Mouse (Mus musculus): ENCODE results near the gene Tubgcp6. TPM values are rescaled to one million over a fixed set of nuclear protein-coding genes. Genes with fewer than 3 reads are reported as not detected.

The Tubgcp6 gene
- polyA plus RNA-seq, 1 experiment from 2014 or later = 15.4 TPM

- Histone ChIP-seq H3K9me3 (no peaks in the 10 kb centered on the region), H3K27ac (peak within 1 kb of the TSS; percentile 57), H3K27me3 (peaks cover 54% of the 10 kb centered on the region), H3K4me1 (peaks cover 42% of the 10 kb centered on the region), H3K4me3 (peak within 1 kb of the TSS; percentile 74), H3K4me2 (peak within 1 kb of the TSS; percentile 98), H3K36me3 (peaks cover 11% of the 10 kb centered on the region; the same call in 1 of the 2 replicates), H3K9ac (peak within 1 kb of the TSS; percentile 71)
- WGBS = under 1% methylated on average over 61 of the region's 61 CpGs
- ATAC-seq (ENCODE audit: borderline replicate concordance, extremely low read depth, low FRiP score, low TSS enrichment) = peak; percentile 67
These were observed 26.5 kb upstream of the Tubgcp6 start, which contains the start of gene Mapk11 for GRCm38 (mm10) chr15:89149271-89150040. TSS of gene Mapk11 (minus strand) at chr15:89149628.

- WGBS = 6% methylated on average over 25 of the region's 25 CpGs
- H3K4me1 ChIP-seq = peaks cover 42% of the 10 kb centered on the region
- peaks cover 54% of the 10 kb centered on the region for H3K27me3 ChIP-seq
- peak overlapping the region; percentile 74 for H3K4me3 ChIP-seq
- H3K9ac ChIP-seq = peak overlapping the region; percentile 71
- H3K4me2 ChIP-seq = peak overlapping the region; percentile 98
- H3K27ac ChIP-seq = no peak overlapping the region
- ATAC-seq (ENCODE audit: borderline replicate concordance, extremely low read depth, low FRiP score, low TSS enrichment) = no peak
- H3K9me3 ChIP-seq = no peaks in the 10 kb centered on the region
- 0 out of 2 replicates have a peak, but pooled peaks cover 4% of the 10 kb centered on the region for H3K36me3 ChIP-seq
These were observed 25.8 kb upstream of the Tubgcp6 start for GRCm38 (mm10) chr15:89148496-89149270.

- peaks cover 54% of the 10 kb centered on the region for H3K27me3 ChIP-seq
- no peaks in the 10 kb centered on the region for H3K9me3 ChIP-seq
- H3K4me1 ChIP-seq = peaks cover 42% of the 10 kb centered on the region
- no peaks in the 10 kb centered on the region for H3K36me3 ChIP-seq
- peak overlapping the region; percentile 51; the same call in 1 of the 2 replicates for H3K4me2 ChIP-seq
- no peak overlapping the region for H3K27ac ChIP-seq
- ATAC-seq (ENCODE audit: borderline replicate concordance, extremely low read depth, low FRiP score, low TSS enrichment) = no peak
- H3K4me3 ChIP-seq = peak overlapping the region; percentile 74
- WGBS = 53% methylated on average over 4 of the region's 4 CpGs
- H3K9ac ChIP-seq = no peak overlapping the region
These were observed 25.0 kb upstream of the Tubgcp6 start for GRCm38 (mm10) chr15:89147895-89148294.

GRCm38 (mm10) chr15:89147456-89147855 is 24.5 kb upstream of the Tubgcp6 start:
- ATAC-seq (ENCODE audit: borderline replicate concordance, extremely low read depth, low FRiP score, low TSS enrichment) = no peak

GRCm38 (mm10) chr15:89147024-89147423 is 24.1 kb upstream of the Tubgcp6 start:
- H3K4me1 ChIP-seq = peaks cover 42% of the 10 kb centered on the region
- no peaks in the 10 kb centered on the region for H3K9me3 ChIP-seq
- ATAC-seq (ENCODE audit: borderline replicate concordance, extremely low read depth, low FRiP score, low TSS enrichment) = no peak
- 8% methylated on average over 16 of the region's 16 CpGs for WGBS
- H3K36me3 ChIP-seq = no peaks in the 10 kb centered on the region
- no peak overlapping the region for H3K9ac ChIP-seq
- peak overlapping the region; percentile 51 for H3K4me2 ChIP-seq
- H3K27ac ChIP-seq = no peak overlapping the region
- H3K4me3 ChIP-seq = peak overlapping the region; percentile 25; the same call in 1 of the 2 replicates
- H3K27me3 ChIP-seq = peaks cover 62% of the 10 kb centered on the region

More at GRCm38 (mm10) chr15:89147456-89147855, 24.5 kb upstream of the Tubgcp6 start:
- Histone ChIP-seq H3K4me3 (peak overlapping the region; percentile 74; the same call in 1 of the 2 replicates), H3K9ac (no peak overlapping the region), H3K4me2 (peak overlapping the region; percentile 51; the same call in 1 of the 2 replicates), H3K27ac (no peak overlapping the region), H3K4me1 (peaks cover 42% of the 10 kb centered on the region), H3K36me3 (no peaks in the 10 kb centered on the region), H3K27me3 (peaks cover 57% of the 10 kb centered on the region), H3K9me3 (no peaks in the 10 kb centered on the region)
- WGBS = 23% methylated on average over 10 of the region's 10 CpGs

- Histone ChIP-seq H3K36me3 (no peaks in the 10 kb centered on the region), H3K4me3 (peak overlapping the region; percentile 25), H3K9ac (no peak overlapping the region), H3K4me2 (peak overlapping the region; percentile 51), H3K9me3 (no peaks in the 10 kb centered on the region), H3K27ac (no peak overlapping the region), H3K4me1 (peaks cover 44% of the 10 kb centered on the region), H3K27me3 (peaks cover 65% of the 10 kb centered on the region)
- peak; percentile 23; the same call in 1 of the 2 replicates for ATAC-seq (ENCODE audit: borderline replicate concordance, extremely low read depth, low FRiP score, low TSS enrichment)
- WGBS = 2% methylated on average over 27 of the region's 27 CpGs
These were observed 23.6 kb upstream of the Tubgcp6 start for GRCm38 (mm10) chr15:89146537-89146936.

- peaks cover 51% of the 10 kb centered on the region for H3K4me1 ChIP-seq
These were observed 23.0 kb upstream of the Tubgcp6 start for GRCm38 (mm10) chr15:89145813-89146350.

GRCm38 (mm10) chr15:89144965-89145364 is 22.1 kb upstream of the Tubgcp6 start:
- Histone ChIP-seq H3K4me3 (no peak overlapping the region), H3K4me1 (peaks cover 54% of the 10 kb centered on the region), H3K9ac (no peak overlapping the region), H3K27me3 (peaks cover 77% of the 10 kb centered on the region), H3K36me3 (no peaks in the 10 kb centered on the region), H3K9me3 (no peaks in the 10 kb centered on the region), H3K27ac (no peak overlapping the region), H3K4me2 (no peak overlapping the region)
- ATAC-seq (ENCODE audit: borderline replicate concordance, extremely low read depth, low FRiP score, low TSS enrichment) = no peak
- WGBS = 80% methylated on average over 11 of the region's 11 CpGs

More at GRCm38 (mm10) chr15:89145813-89146350, 23.0 kb upstream of the Tubgcp6 start:
- Histone ChIP-seq H3K9me3 (no peaks in the 10 kb centered on the region), H3K27ac (no peak overlapping the region), H3K9ac (no peak overlapping the region), H3K4me2 (0 out of 2 replicates have a peak overlapping the region, but pooled peaks have one; percentile 51), H3K36me3 (no peaks in the 10 kb centered on the region), H3K27me3 (peaks cover 71% of the 10 kb centered on the region), H3K4me3 (no peak overlapping the region)
- no peak for ATAC-seq (ENCODE audit: borderline replicate concordance, extremely low read depth, low FRiP score, low TSS enrichment)
- 67% methylated on average over 24 of the region's 24 CpGs for WGBS

- Histone ChIP-seq H3K36me3 (no peaks in the 10 kb centered on the region), H3K4me3 (no peak overlapping the region), H3K27me3 (peaks cover 76% of the 10 kb centered on the region), H3K27ac (no peak overlapping the region), H3K4me2 (no peak overlapping the region), H3K9me3 (no peaks in the 10 kb centered on the region), H3K4me1 (peaks cover 41% of the 10 kb centered on the region), H3K9ac (no peak overlapping the region)
- no peak for ATAC-seq (ENCODE audit: borderline replicate concordance, extremely low read depth, low FRiP score, low TSS enrichment)
- WGBS = 57% methylated on average over 2 of the region's 2 CpGs
These were observed 20.2 kb upstream of the Tubgcp6 start for GRCm38 (mm10) chr15:89143134-89143533.

- Histone ChIP-seq H3K27me3 (peaks cover 64% of the 10 kb centered on the region), H3K36me3 (no peaks in the 10 kb centered on the region), H3K9me3 (no peaks in the 10 kb centered on the region), H3K4me2 (0 out of 2 replicates have a peak overlapping the region, but pooled peaks have one; percentile 14), H3K27ac (no peak overlapping the region), H3K9ac (no peak overlapping the region), H3K4me3 (no peak overlapping the region), H3K4me1 (peaks cover 31% of the 10 kb centered on the region)
- 53% methylated on average over 4 of the region's 4 CpGs for WGBS
- ATAC-seq (ENCODE audit: borderline replicate concordance, extremely low read depth, low FRiP score, low TSS enrichment) = no peak
These were observed 19.0 kb upstream of the Tubgcp6 start for GRCm38 (mm10) chr15:89141905-89142304.

GRCm38 (mm10) chr15:89141443-89141842 is 18.5 kb upstream of the Tubgcp6 start:
- H3K27ac ChIP-seq = no peak overlapping the region
- 16% methylated on average over 5 of the region's 5 CpGs for WGBS
- peak overlapping the region; percentile 89; the same call in 1 of the 2 replicates for H3K4me2 ChIP-seq
- H3K36me3 ChIP-seq = no peaks in the 10 kb centered on the region
- H3K4me1 ChIP-seq = peaks cover 26% of the 10 kb centered on the region
- no peak overlapping the region for H3K9ac ChIP-seq
- no peak for ATAC-seq (ENCODE audit: borderline replicate concordance, extremely low read depth, low FRiP score, low TSS enrichment)
- H3K9me3 ChIP-seq = no peaks in the 10 kb centered on the region
- H3K4me3 ChIP-seq = peak overlapping the region; percentile 55; the same call in 1 of the 2 replicates
- H3K27me3 ChIP-seq = peaks cover 59% of the 10 kb centered on the region

Data from lung, embryonic 15.5 days (tissue).